Mouse (Mus musculus) testis, adult 2 months (tissue): ENCODE measurements around the gene Col15a1.

Source experiments
- CTCF ChIP-seq: fragments of 200-500 bp; IDR thresholded peaks from 2 replicates; pipeline ENCODE4 v1.5.1; 2012; ENCODE audit warnings: low read depth, mild to moderate bottlenecking, inconsistent platforms, low read length, moderate library complexity; ENCODE audit not compliant: control insufficient read depth, insufficient read depth, insufficient replicate concordance
- POLR2A ChIP-seq: fragments of 200-500 bp; IDR thresholded peaks from 2 replicates; pipeline ENCODE4 v1.6.1; 2012; ENCODE audit warnings: low read depth, mild to moderate bottlenecking, inconsistent platforms, low read length, moderate library complexity; ENCODE audit not compliant: control insufficient read depth

DNA sequence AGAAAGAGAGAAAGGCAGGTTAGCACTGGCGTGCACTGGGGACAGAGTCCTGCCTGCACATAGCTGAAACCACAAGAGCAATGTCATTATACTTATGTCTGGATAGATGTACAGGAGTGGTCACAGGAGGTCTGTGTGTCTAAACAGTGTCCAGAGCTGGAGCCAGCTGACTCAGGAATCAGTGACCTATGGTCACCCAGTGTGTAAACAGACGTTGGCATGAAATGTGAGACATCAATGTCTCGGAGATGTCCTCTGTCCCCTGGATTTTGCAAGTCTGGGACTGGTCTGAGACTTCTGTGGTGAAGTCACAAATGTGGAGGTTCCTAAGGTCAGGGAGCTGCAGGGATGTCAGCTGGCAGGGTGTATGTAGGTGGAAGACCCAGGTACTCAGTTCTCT lies 50.2 kb downstream of the Col15a1 start:
- TF ChIP-seq CTCF (no peak), POLR2A (no peak)
